Mouse (Mus musculus): ENCODE results near the gene Olfr220.

Olfr220 gene

DNA sequence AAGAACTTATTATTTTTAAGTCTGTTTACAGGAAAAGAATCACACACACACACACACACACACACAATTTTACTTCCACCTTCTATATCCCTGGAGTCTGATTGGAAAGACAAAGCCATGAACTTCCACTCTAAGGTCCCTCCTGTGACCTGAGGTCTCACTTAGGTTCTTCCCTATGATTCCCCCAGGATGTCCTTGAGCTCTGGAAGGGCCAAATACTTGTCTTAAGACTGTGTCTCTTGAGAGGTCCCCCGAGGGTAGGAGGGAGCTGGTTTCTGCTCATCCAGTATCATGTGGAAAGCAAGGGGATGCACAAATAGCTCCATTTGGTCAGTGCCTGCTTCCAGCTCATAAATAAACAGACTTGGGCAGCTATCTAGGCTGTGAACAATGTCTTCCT is at the start of gene Olfr220:
Gene Olfr220, plus strand, starts transcription at position 301 of the 400 bp plus-strand sequence.
- in situ Hi-C loops (cut with MboI, MseI), result no loop called here

DNA sequence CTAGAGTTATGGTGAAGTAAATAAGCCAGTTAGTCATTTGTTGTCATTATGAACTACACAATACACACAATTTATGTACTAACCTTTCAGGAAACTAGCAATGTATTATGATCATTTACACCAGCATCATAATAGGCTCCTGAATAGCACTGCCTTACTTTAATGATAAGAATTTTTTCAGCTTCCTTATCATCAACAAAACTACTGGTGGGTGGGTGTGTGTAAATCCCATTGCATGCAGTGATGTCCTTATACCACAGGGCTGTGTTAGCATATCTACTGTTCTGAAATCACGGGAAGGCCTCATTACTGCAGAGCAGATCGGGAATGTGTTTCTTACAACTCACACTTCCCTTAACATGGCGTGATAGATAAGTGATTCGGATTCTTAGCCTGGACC is 18.9 kb upstream of the Olfr220 start:
- in situ Hi-C loops (cut with MboI, MseI), result no loop called here

GRCm38 (mm10) chr1:174423764-174424163 is 18.1 kb upstream of the Olfr220 start, which contains the start of gene Olfr414:
Gene Olfr414, plus strand, starts transcription at chr1:174424064.
- in situ Hi-C loops (cut with MboI, MseI), result no loop called here

GRCm38 (mm10) chr1:174426180-174426986 is 15.5 kb upstream of the Olfr220 start:
- in situ Hi-C loops (cut with MboI, MseI), result no loop called here

- in situ Hi-C loops (cut with MboI, MseI), result no loop called here
These were observed 14.5 kb upstream of the Olfr220 start for GRCm38 (mm10) chr1:174427402-174427801.

DNA sequence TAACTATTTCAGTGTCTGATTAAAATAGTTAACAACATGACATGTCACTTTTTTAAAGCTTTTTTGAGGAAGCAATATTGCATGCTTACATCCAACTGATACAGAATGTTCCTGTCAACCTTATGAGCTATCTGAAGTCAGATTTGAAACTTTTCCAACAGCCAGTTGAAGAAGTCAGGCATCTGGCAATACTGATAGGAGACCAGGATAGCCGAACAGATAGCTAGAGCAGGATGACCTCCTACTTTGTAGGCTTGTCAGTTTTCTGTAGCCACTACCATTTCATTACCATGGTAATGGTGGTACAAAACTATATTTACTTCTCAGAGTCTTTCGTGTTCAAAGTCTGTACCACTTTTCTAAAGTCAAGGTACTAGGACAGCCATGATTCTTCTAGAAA is 13.5 kb upstream of the Olfr220 start:
- in situ Hi-C loops (cut with MboI, MseI), result no loop called here

GRCm38 (mm10) chr1:174434121-174434520 is 7.8 kb upstream of the Olfr220 start:
- in situ Hi-C loops (cut with MboI, MseI), result no loop called here

DNA sequence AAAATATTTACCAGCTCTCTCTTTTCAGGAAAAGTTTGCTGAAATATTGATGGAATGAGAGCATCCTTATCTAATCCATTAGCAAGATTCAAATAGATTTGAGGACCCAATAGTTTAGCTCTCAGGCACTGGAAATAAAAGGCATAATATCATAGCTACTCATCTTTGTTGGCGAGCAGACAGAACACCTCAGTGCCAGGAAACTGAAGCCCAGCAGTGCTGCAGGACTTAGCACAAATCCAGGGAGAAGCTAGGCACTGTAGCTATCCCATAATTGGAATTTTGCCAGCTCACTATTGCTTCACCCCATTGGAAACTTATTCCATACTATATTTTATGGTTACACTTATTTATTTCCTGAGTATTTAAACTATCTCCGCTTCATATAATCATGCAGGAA is 13.2 kb downstream of the Olfr220 start:
- in situ Hi-C loops (cut with MboI, MseI), result loop anchor here in 1 of 2 experiments (25.0 kb wide), 1 partner anchor 643 kb away; no protein-coding TSS in a partner anchor

GRCm38 (mm10) chr1:174465385-174465784 is 23.5 kb downstream of the Olfr220 start:
- in situ Hi-C loops (cut with MboI, MseI), result loop anchor here (5.0 to 25.0 kb wide), 3 partner anchors 298 to 1008 kb away; no protein-coding TSS in a partner anchor

DNA sequence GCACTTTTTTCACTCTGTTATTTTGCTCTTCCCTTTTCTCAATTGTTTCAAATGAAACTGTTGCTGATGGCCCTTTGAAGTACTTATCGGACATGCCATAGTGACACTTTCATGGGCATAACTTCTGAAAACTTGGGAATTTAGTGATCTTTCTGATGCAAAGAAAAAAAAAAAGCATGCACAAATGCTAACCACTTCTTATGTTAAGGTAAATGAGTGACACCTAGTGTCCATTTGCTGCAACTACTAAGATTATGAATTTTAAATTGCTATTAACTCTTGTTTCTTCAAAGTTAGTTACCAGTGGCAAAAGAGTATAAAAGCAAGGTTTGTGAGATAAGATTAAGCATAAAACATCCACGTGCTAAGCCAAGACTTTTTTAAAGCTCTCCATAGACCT is 24.4 kb downstream of the Olfr220 start:
- in situ Hi-C loops (cut with MboI, MseI), result loop anchor here (5.0 to 25.0 kb wide), 3 partner anchors 299 to 1009 kb away; no protein-coding TSS in a partner anchor

DNA sequence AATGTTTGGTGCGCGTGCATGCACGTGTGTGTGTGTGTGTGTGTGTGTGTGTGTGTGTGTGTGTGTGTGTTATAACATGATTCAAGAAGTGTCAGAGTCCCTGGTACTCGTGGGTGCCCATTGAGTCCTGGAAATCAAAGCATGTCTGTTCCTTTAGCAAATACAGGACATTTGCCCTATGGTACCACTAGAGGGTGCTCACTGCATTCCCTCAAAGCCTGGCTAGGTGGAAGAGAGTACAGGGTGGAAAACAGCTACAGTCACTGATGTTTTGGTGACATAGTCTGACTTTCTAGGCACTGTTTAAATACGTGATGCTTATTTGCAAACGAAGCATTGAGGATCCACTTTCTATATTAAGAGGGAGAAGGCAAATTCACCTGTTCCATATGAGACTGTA is 27.9 kb downstream of the Olfr220 start:
- in situ Hi-C loops (cut with MboI, MseI), result loop anchor here (5.0 to 25.0 kb wide), 4 partner anchors 302 to 1012 kb away; no protein-coding TSS in a partner anchor

GRCm38 (mm10) chr1:174482567-174482966 is 40.7 kb downstream of the Olfr220 start:
- in situ Hi-C loops (cut with MboI, MseI), result loop anchor here in 1 of 2 experiments (10.0 kb wide), 1 partner anchor 798 kb away; no protein-coding TSS in a partner anchor

DNA sequence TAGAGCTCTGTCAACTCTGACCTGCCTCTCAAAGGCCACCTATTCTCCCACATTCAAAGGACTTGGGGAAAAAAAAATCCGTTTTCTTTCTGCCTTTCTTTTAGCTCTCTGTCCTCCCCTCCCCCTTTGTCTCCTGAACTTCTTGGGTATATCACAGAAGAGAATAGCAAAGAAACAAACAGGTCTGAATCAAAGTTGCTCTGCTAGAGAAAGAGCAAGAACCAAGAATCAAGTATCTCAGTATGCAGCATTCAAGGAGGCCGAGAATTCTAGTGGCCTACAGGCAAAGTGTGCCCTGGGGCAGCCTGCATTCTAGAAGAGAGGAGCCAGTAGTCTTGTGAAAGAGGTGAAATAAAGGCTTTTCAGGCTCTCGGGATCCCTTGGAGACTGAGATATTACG is 58.2 kb downstream of the Olfr220 start:
- in situ Hi-C loops (cut with MboI, MseI), result no loop called here
